Mouse (Mus musculus): Measurements from ENCODE around the gene Maml1.
"Not testable (repeated sequence)": the region's sequence is repeated elsewhere in the genome, so short reads cannot be mapped to it uniquely, and the experiment has no call there.

The Maml1 gene

DNA sequence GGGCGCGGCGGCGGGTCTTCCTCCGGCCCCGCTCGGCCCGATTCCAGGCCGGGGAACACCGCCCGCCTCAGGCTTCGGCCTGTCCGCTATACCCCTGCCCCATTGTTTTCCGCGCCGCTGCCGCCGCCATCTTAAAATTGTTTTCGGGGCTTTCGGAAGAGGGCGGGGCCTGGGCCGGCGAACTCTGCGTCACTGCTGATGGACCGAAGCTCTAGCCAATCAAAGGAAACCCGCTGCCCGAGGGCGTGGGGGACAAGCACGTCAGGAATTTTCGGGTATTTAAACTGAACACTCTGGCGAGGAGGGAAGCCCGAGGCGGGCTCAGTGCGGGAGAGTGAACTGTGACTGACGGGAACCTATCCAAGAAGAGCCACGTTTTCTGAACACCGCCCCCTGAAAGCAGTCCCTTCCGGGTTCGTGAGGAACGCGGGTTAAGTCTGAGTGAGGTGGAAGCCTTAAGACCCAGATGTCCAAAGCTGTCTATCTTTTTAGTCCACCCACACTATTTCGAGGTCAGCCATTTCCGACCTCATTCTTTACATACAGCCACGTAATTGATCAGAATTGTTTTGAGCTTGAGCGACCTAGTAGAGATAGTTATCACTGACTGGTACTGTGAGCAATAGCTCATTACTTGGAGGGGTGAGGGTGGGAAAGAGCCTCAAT is at the start of gene Maml1:
Gene Maml1 (minus strand): TSS at position 122 of the 666 bp plus-strand sequence.
- peak; percentile 95 for DNase-seq

DNA sequence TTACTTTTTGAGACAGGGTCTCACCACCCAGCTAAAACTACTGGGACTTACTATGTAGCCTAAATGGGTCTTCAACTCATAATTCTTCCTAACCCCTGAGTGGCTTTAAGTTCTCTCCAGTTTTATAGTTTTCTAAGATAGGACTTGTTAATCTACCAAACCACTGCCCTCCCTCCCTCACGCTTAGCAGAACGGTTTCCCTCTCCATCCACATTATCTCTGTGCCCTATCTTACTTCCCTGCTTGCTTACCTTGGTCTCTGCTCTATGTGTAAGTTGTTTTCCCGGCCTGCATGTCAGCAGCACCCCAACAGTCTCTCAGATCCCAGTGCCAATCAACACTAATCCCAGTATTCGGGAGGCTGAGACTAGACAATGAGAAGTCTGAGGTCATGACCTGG is 44.8 kb upstream of the Maml1 start:
- no peak for DNase-seq

DNA sequence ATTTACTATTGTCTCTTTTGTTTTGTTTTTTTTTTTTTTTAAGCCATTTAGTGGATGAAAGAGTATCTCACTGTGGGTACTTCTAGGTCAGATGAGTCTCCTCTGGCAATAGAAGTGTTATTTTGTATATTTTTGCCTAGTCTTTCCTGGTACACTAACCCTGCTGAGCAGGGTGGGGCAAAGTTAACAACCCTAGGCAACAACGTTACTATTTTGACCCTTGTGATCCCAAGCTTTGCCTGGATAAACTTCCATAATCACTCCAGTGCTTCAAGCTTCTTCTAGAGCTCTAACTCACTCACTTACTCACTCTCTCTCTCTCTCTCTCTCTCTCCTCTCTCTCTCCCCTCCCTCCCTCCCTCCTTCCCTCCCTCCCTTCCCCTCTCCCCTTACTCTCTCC is 44.0 kb upstream of the Maml1 start:
- no peak for DNase-seq

DNA sequence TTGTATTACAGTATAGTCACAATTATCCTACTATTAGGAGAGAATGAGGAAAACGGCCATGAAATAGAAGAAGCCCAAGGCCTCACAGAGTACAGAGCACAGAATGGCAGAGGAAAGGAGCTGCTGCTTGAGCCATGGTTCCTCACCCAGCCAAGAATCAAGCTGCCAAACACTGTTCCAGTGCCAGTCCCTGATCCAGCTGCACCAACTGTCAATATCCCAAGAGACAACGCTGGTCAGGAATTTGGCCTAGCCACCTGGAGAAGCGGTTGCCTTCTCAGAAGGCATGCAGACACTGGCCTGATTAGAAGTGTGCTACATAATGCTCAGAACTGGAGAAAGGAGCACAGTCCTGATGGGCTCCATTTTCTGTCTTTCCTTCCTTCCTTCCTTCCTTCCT is 41.1 kb upstream of the Maml1 start:
- DNase-seq: no peak

DNA sequence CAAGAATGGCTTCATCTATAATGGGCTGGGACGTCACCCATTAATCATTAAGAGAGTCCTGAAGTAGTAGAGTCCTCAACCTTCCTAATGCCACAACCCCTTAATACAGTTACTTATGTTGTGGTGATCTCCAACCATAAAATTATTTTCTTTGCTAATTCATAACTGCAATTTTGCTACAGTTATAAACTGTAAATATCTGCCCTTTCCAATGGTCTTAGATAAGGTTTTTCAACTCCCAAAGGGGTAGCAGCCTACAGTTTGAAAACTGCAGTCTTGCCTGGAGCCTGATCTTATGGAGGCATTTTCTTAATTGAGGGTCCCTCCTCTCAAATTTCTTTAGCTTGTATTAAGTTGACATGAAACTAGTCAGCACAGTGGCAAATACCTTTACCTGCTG is 37.3 kb upstream of the Maml1 start:
- DNase-seq: no peak

DNA sequence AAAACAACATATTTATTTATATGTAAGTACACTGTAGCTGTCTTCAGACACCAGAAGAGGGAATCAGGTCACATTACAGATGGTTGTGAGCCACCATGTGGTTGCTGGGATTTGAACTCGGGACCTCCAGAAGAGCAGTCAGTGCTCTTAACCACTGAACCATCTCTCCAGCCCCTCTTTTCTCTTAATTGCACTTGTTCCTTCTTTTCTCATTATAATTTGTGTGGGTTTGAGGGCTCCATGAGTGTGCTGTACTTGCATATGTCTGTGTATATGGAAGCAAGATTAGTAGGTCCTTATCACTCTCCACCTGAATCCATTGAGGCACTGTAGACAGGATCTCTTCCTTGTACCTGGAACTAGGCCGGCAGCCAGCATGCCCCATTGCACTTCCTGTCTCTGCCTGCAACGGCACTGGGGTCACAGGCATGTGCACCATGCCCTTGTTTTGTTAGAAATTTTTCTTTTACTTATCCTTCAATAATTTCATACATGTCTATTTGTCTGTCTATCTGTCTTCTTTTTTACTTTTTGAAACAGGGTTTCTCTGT is 36.0 kb upstream of the Maml1 start:
- no peak for DNase-seq

DNA sequence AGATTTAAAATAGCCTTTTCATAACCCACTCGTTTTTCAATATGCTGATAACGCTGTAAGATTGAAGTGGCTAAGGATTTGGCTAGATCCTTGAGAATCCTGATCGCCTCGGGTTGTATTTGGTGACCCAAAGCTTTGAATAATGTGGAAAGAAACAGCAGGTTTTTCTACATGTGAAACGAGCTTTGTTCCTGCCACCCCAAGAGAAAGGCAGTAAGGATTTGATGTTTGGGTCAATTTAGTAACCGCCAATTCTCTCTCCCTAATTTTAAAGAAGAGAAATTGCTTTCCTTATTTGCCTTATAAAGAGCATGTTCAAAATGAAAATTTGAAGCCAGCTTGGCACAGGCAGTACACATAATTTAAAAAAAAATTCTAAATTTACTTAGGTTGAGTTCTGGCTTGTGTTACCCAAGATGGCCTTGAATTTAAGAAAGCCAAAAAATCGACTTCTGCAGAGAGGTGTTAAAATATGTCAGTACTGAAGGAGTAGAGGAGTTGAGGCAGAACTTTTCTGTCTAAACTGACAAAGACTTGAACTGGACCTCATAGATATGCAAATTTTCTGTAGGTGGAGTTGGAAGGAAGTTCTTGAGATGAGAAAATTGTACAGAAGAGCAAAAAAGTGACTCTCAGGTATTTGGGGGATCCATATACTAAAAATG is 34.3 kb upstream of the Maml1 start:
- DNase-seq: no peak

DNA sequence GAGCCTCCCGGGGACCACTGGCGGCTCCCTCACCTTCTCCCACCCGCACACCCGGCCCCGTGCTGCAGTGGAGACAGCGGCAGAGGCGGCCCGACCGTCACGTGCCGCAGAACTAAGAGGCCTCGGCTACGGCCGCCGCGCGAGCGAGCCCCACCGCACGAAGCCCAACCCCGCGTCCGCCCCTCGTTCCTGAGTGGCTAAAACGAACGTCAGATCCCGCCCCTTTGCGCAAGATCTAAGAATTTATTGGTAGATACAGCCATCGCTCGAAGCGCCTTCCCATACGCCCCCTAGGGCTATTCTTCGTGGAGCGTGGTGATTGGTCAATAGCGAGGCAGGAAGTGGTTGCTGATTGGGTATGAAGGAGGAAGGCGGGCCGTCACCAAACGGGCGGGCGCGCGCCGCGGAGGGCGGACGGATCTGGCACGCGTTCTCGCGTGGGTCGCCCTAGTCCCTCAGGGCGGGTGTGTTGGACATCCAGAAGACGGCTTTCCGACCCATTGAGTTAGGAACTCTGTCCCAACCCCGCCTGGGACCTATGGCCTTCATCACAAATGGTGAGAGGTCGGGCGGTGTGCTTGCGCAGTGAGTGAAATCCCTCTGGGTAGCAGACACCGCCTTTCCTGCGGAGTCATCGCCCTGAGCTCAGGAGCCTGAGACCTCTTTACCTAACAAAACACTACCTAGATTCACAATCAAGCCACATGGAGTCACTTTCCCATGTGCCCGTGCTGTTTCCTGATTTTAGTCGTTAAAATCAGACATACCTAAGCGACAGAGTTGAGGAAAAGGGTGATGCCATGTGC is 33.6 kb upstream of the Maml1 start, which contains the start of gene Canx:
Gene Canx (minus strand): TSS at position 178 of the 806 bp plus-strand sequence.
- peak; percentile 97 for DNase-seq

DNA sequence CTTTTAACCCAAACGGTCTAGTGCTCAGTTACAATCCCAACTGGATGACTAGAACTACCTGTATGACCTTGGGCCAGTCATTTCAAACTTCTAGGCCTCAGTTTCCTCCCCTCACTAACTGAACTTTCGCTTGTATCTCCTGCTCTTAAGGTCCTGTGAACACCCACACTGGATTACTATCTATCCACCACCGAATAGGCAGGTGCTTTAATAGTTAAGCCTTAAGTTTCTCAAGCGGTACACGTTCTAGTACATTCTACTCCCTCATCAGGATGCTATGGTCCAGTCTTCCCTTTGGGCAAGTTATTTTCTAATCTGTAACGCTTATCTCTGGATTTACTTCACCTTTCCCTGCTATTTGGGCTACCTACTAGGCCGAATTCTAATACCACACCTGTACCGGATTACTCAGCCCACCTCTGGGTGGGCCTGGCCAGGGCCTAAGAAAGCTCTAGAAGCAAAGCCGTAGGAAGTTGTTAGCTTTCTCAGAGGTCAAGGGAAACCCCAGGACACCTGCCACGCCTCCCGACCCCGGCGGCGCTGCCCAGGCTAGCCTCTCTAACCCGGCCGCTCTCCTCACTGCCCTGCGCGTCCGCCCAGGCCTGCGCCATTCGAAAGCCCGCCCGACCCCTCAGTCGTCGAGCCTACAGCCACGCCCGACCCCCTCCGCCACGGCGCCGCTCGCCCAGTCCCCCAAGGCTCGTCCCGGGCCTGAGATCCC is 32.8 kb upstream of the Maml1 start:
- DNase-seq: no peak

DNA sequence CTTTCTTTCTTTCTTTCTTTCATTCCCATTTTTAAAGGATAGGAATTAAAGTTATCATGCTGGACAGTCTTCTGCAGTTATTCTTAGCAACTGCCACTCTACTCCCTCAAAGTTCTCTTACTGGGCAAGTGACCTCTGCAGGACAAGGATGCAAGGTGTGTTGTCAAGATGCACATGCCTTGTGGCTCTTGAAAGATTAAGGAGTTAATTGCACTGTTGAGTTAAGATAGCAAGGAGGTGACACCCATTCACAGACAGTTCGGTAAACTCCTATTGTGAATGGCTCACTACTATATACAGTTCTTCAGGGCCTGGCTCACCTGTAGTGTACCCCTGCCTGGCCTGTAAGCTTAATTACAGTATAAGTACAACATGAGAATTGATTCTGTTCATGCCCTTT is 31.7 kb upstream of the Maml1 start:
- DNase-seq: no peak

DNA sequence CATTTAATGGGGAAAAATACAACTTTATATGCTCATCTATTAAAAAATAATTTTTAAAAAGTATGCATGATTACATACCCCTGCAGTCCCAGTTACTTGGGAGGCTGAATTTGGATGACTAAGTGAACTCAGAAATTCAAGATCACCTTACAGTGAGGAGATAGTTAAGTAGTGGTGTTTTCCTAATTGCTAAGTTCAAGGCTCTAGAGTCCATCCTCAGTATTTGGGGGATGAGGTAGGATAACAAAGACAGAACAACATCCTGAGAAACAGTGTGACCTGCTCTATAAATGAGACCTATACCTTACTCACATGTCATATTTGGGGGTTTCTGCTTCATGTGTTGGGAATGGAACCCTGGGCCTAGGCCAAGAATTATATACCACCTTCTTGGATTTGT is 30.2 kb upstream of the Maml1 start:
- no peak for DNase-seq

DNA sequence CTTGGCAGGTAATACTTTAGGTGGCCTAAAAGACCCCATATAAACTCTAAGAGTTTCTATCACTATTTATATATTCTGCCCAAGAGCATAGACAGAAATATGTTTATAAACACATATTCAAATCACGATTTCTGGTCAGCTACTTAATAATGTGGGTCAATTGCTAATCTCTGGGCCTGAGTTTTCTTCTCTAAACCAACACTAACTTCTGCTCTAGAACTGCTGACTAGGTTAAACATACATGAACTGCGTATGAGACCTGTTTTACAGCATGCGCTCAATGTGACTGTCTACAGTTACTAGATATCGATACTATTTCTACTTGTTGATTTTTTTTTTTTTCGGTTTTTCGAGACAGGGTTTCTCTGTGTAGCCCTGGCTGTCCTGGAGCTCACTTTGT is 29.1 kb upstream of the Maml1 start:
- no peak for DNase-seq

DNA sequence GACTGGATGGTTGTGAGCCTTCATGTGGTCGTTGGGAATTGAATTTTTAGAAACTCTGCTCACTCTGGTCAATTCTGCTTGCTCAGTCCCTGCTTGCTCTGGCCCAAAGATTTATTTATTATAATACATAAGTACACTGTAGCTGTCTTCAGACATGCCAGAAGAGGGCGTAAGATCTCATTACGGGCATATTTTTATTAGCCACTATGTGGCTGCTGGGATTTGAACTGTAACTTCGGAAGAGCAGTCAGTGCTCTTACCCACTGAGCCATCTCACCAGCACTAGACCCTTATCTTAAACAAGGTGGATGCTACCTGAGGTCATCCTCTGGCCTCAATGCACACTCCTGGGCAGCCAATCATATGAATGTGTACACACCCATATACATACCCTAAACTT is 27.2 kb upstream of the Maml1 start:
- DNase-seq: not testable (repeated sequence)

DNA sequence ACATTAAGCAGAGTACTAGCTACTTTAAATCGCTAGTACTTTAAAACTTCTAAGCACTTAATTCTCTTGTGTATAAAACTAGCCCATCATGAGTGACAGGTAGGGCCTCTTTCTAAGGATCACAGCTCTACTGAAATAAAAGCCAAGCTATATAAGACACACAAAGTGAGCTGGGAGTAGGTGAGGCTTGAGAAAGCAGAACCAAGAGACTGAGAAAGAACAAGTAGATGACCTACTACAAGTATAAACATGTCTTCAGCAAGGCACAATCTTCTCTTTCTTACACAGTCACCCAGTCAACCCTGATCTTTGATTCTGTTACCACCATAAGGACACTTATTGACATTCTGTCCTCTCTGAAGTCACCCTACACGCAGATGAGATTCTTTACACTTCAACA is 20.7 kb upstream of the Maml1 start:
- DNase-seq: no peak

DNA sequence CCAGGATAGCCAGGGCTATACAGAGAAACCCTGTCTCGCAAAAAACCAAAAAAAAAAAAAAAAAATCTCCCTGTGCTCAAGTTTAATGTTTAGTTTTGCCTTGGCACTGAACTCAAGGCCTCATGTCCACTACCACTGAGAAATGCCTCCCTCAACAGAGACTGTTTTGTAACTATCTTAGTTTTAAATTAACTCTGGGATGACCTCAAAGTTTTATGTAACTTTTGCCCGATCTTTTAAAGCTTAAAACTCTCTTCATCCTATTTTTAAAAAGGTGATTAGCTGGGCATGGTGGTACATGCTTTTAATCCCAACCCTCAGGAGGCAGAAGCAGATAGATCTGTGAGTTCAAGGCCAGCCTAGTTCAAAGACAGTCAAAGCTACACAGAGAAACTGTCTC is 11.3 kb upstream of the Maml1 start:
- no peak for DNase-seq

DNA sequence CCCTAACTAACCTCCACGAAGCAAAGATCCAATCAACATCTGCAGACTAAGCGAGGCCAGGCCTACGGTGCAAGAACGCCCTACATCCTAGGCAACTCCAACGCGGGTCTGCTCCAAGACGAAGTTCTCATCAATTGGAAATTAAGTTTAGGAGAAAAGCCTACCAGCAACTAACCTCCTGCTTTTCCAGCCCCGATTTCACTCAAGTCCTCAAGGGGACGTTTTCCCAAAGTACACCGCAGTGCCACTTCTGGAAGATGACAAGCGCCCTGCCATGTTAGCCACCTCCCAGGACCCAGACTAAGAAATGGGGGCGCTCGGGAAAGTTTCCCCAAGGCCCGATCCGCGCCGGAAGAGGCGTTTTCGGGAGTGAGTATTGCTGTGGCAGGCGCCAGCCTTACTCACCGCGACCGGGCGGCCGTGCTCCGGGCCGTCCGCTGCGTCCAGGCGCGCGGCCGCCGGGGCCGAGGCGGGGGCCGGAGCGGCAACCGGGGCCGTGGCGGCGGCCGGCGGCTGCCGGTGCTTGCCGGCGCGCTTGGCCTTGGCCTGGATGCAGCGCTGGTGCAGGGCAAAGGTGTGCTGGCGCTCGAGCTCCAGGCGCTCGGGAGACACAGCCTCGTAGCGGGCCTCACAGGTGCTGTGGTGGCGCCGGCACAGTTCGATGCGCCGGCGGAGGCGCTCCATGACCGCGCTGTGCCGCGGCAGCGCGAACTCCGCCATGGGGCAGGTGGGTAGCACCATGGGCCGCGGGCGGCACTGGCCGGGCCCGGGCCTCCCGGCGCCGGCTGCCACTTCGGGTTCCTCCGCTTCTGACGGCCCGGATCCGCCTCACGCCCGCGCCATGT is 568 bp downstream of the Maml1 start:
- peak; percentile 44 for DNase-seq

DNA sequence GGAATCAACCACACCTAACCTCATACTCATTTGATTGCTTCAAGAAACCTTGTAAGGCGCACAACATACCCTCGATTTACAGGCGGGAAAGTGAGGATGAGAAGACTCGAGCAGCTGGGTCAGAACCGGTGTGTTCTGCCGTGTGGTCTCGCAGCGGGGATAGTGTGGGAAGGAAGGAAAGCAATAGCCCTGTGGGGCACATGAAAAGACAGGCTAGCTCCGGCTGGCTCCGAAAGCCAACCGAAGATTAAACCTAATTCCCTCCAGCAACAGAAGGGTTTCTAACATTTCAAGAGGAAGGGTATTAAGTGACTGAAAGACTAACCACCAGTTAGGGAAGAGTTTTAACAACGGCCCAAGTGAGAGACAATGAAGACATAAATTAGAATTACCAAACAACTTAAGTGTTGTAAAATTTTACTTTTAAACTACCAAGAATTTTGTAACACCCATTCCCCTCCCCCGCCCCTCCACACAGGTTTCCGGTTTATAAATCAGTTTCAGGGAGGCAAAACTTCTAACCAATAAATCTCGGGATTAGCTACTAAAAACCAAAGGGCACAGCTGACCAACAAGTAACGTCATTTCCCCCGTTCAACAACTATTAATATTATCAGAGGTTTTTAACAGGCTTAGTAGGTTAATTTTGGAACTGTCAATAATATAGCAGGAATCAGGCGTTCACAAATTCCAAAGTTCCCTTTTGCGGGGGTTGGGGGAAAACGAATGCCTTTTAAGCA is 1.5 kb downstream of the Maml1 start:
- no peak for DNase-seq

DNA sequence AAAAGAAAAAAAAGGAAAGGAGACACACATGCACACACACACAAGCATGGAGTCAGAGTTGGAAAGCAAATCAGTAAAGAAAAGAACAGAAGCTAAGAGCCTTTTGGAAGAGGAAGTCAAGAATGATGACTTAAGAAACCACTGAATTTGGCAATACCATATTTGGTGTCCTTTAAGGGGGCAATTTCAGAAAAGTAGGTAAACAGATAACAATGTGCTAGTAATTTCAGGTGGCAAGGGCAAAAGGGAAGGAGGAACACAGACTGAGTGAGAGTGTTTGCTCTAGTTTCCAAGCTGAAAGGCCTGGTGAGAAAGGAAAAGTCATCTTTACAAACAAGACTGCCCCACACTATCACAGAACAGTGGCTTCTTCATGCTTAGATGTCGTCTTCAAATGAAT is 5.7 kb downstream of the Maml1 start:
- no peak for DNase-seq

DNA sequence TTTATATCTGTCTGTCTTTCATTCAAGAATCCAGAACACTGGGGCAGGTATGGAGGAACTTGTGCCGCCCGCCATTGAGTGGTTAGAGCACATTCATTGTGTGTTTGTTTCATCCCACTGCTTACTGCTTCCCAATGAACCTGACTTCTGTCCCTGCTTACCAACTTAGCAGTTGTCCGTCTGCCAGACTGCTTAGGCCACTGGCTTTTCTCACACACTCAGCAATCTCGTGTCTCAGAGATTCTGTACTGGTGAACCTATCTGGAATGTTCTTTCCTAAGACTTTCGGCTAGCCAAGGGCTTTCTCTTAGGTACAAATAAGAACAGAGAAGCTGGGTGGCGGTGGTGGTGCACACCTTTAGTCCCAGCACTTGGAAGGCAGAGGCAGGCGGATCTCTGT is 6.4 kb downstream of the Maml1 start:
- no peak for DNase-seq

DNA sequence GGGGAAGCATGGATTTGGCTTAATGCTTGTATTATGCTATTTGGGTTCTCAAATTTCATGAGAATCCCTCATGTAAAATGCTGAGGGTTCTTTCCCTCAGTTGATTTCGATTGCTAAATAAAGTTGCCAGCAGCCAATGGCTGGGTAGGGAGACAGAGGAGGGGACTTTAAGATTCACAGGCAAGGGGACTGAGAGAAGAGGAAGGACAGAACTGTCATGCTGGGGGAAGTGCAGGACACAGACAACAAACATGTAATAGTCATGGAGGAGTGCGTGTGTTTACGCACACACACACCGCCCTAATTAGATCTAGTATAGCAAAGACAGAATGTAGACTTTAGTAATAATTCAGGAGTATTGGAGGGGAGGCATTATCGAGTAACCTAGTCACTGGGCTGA is 6.8 kb downstream of the Maml1 start:
- no peak for DNase-seq

DNA sequence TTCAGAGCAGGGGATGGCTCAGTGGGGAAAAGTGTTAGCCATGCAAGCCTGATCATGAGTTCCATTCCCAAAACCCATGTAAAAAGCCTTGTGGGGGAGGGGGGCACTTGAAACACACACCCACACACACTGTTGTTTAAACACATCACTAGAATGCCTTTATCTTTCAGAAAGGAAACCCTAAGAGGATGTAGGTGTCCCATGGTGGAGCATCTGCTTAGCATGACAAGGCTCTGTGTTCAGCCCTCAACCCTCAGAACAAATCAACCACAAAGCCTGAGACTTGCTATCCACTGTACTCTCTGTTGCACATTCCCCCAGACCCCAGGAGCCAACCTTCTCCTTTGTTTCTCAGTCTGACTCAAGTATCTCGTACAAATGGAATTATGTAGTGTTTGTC is 12.1 kb downstream of the Maml1 start:
- no peak for DNase-seq

Data from right cerebral cortex, postnatal 14 days (tissue).